Mouse (Mus musculus) kidney, embryonic 15.5 days (tissue): ENCODE data around the gene Grid2. TPM values are rescaled to one million over a fixed set of nuclear protein-coding genes. Genes with fewer than 3 reads are reported as not detected.

Experiments
- ATAC-seq: fragments of 200-750 bp; cut with Nextera tagmentation; replicated peaks from 2 replicates; pipeline ENCODE4 v1.8.0; 2017; ENCODE audit warnings: moderate TSS enrichment; ENCODE audit not compliant: low FRiP score
- H3K27ac ChIP-seq: fragments of 300-500 bp; sonication (generic); 2 replicates; pipeline ENCODE4 v1.5.1; 2015; ENCODE audit warnings: mild to moderate bottlenecking, inconsistent platforms
- H3K27me3 ChIP-seq: fragments of 300-500 bp; sonication (generic); 2 replicates; pipeline ENCODE4 v1.6.1; 2015; ENCODE audit warnings: inconsistent platforms
- H3K36me3 ChIP-seq: fragments of 300-500 bp; sonication (generic); 2 replicates; pipeline ENCODE4 v1.6.1; 2015; ENCODE audit warnings: inconsistent platforms
- H3K4me1 ChIP-seq: fragments of 300-500 bp; sonication (generic); 2 replicates; pipeline ENCODE4 v1.6.1; 2015; ENCODE audit warnings: inconsistent platforms
- H3K4me2 ChIP-seq: fragments of 300-500 bp; sonication (generic); 2 replicates; pipeline ENCODE4 v1.6.1; 2015; ENCODE audit warnings: moderate library complexity, mild to moderate bottlenecking, inconsistent platforms
- H3K4me3 ChIP-seq: fragments of 300-500 bp; sonication (generic); replicated peaks from 2 replicates; pipeline ENCODE4 v1.5.1; 2015; ENCODE audit warnings: mild to moderate bottlenecking, inconsistent platforms
- H3K9ac ChIP-seq: fragments of 300-500 bp; sonication (generic); 2 replicates; pipeline ENCODE4 v1.6.1; 2015; ENCODE audit warnings: mild to moderate bottlenecking, inconsistent platforms
- H3K9me3 ChIP-seq: fragments of 300-500 bp; sonication (generic); replicated peaks from 2 replicates; pipeline ENCODE4 v1.6.1; 2016; ENCODE audit warnings: inconsistent platforms
- WGBS: fragments of 180-500 bp; shearing (Covaris S2); methylation state at CpG from one replicate; pipeline ENCODE4 v1.1.7; 2015; ENCODE audit warnings: mixed read lengths; 5-methylcytosine and 5-hydroxymethylcytosine counted together
- polyA plus RNA-seq: library from polyadenylated mRNA; unstranded; fragments of >200 nt; fragmentation: Nextera tagmentation; extraction: Ambion mirVana; gene quantifications from 2 replicates; pipeline ENCODE4 v1.2.1, GENCODE M21; 2015

The Grid2 gene
- polyA plus RNA-seq = 0.30 and 0.55 TPM in 2 replicates

DNA sequence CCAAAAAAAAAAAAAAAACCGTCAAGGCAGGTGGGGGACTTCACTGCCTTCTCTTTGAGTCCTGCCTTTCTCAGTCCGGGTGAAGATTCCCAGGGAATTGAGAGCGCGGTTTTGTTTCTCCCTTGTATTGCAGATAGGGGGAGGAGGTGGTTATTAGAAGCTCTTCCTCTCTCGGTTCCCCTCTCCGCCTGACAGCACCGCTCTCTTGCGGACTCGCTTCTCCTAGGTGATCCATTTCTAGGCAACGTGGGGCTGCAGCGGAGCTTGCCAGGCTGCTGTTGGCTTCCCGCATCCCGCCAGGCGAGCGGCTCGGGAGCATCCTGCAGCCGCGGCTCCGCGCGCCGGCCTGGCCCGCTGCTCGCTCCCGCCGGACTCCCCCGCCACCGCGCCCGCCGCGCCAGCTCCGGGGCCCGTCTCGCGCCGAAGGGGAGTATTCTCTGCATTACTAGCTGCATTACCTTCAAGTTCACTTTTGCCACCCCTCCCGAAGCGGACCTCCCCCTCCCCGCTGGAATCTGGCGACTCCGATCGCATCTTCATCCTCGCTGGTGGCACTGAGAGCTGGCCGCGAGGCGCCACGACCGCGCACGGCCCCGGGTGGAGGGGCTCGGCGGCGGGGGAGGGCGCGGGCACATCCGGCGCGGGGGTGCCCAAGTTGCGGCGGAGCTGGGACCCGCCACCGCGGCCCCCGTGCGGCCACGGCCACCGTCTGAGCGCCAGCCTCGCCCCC, at the start of gene Grid2:
Gene Grid2, plus strand, starts transcription at position 51 of the 730 bp plus-strand sequence.
- WGBS = under 1% methylated on average over 60 of the region's 71 CpGs
- H3K27ac ChIP-seq = no peak within 1 kb of the TSS
- H3K9me3 ChIP-seq = no peaks in the 10 kb centered on the region
- ATAC-seq = peak; percentile 69
- peak within 1 kb of the TSS; percentile 99 for H3K4me2 ChIP-seq
- peak within 1 kb of the TSS; percentile 43; the same call in 1 of the 2 replicates for H3K9ac ChIP-seq
- H3K4me3 ChIP-seq = peak within 1 kb of the TSS; percentile 63
- H3K27me3 ChIP-seq = peaks cover 61% of the 10 kb centered on the region
- H3K36me3 ChIP-seq = no peaks in the 10 kb centered on the region
- H3K4me1 ChIP-seq = peaks cover 19% of the 10 kb centered on the region

DNA sequence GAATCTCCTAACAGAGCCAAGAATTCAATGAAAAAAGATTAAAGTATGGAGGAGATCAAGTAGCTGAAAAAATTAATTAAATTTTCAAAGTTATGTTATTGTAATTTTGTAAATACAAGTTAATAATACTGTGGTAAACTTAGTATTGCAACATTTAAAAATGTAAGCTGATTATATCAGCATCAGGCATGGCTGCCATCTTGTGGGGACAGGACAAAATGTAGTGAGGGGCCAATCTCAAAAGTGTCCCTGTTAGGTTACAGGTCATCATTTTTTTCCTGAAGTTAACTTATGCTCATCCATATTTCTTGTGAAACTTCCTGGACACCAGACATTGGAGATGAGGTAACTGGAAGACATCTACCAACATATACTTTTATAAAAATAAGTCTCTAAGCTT, 4.9 kb upstream of the Grid2 start:
- H3K9me3 ChIP-seq = no peaks in the 10 kb centered on the region
- no peak overlapping the region for H3K9ac ChIP-seq
- H3K27ac ChIP-seq = no peak overlapping the region
- no peaks in the 10 kb centered on the region for H3K4me1 ChIP-seq
- H3K27me3 ChIP-seq = peaks cover 28% of the 10 kb centered on the region
- no peak overlapping the region for H3K4me2 ChIP-seq
- H3K4me3 ChIP-seq = no peak overlapping the region
- no peaks in the 10 kb centered on the region for H3K36me3 ChIP-seq
- no peak for ATAC-seq

DNA sequence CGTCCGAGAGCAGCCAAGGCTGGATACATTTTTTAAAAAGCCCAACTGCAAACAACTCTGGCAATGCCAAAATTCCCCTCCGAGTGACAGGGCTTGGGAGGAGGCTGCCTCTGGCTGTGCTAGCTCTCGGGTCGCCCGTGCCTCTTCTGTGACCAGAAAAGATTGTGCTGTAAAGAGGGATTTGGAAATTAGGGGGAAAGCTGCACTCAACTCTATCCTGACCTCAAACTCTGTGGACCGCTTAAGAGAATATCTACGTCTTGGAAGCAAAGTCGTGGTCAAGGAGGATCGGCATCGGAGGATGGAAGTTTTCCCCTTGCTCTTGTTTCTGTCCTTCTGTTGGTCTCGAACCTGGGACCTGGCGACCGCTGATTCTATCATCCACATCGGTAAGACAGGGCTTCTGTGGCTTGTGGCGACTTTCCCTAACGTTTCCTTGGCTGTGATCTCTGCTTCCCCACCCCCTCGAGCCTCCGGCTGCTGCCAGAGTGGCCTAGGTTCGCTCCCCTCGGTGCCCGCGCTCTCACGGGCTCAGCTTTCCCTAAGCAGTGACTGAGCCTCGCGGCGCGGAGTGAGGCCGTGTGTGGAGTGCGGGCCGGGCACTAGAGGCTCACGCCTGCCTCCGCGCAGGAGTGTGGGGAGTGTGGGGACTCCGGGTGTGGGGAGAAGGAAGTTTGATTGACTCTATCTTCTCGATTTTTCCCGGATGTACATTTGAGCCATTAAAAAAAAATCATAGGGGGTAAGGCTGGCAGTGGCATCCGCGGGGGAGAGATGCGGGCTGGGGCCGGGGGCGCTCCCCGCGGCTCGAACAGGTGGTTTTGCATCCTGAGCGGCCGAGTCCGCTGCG, 1.1 kb downstream of the Grid2 start:
- H3K9me3 ChIP-seq = no peaks in the 10 kb centered on the region
- H3K27ac ChIP-seq = no peak overlapping the region
- under 1% methylated on average over 49 of the region's 49 CpGs for WGBS
- H3K4me1 ChIP-seq = peaks cover 19% of the 10 kb centered on the region
- H3K27me3 ChIP-seq = peaks cover 61% of the 10 kb centered on the region
- ATAC-seq = peak; percentile 75
- H3K4me3 ChIP-seq = peak overlapping the region; percentile 63
- peak overlapping the region; percentile 99 for H3K4me2 ChIP-seq
- no peaks in the 10 kb centered on the region for H3K36me3 ChIP-seq
- peak overlapping the region; percentile 43 for H3K9ac ChIP-seq

GRCm38 (mm10) chr6:63257406-63257845, 1.8 kb downstream of the Grid2 start:
- ATAC-seq = peak; percentile 89
- under 1% methylated on average over 35 of the region's 42 CpGs for WGBS
- peaks cover 57% of the 10 kb centered on the region for H3K27me3 ChIP-seq
- H3K9ac ChIP-seq = peak overlapping the region; percentile 43
- peak overlapping the region; percentile 99 for H3K4me2 ChIP-seq
- no peaks in the 10 kb centered on the region for H3K36me3 ChIP-seq
- no peak overlapping the region for H3K27ac ChIP-seq
- peaks cover 19% of the 10 kb centered on the region for H3K4me1 ChIP-seq
- no peaks in the 10 kb centered on the region for H3K9me3 ChIP-seq
- H3K4me3 ChIP-seq = peak overlapping the region; percentile 63

DNA sequence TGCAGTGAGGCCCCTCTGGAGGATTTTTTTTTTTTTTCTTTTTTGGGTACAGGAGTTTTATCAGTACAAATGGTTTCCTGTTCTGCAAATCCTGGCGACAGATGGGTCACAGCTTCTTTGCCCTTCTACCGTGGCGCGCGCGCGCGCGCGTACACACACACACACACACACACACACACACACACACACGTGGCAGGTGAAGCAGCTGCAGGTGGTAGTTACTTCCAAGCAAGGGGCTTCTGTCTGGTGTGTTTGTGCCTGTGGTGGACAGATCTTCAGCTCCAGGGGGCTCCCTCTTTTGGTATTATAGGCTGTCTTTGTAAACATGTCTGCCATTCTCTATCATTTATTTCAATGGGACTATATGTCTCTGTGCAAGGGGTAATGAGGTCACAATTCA, 2.2 kb downstream of the Grid2 start:
- no peaks in the 10 kb centered on the region for H3K9me3 ChIP-seq
- H3K4me3 ChIP-seq = peak overlapping the region; percentile 63
- no peak overlapping the region for H3K27ac ChIP-seq
- WGBS = 1% methylated on average over 11 of the region's 11 CpGs
- ATAC-seq = no peak
- peak overlapping the region; percentile 99 for H3K4me2 ChIP-seq
- H3K9ac ChIP-seq = no peak overlapping the region
- H3K4me1 ChIP-seq = peaks cover 19% of the 10 kb centered on the region
- peaks cover 53% of the 10 kb centered on the region for H3K27me3 ChIP-seq
- H3K36me3 ChIP-seq = no peaks in the 10 kb centered on the region

DNA sequence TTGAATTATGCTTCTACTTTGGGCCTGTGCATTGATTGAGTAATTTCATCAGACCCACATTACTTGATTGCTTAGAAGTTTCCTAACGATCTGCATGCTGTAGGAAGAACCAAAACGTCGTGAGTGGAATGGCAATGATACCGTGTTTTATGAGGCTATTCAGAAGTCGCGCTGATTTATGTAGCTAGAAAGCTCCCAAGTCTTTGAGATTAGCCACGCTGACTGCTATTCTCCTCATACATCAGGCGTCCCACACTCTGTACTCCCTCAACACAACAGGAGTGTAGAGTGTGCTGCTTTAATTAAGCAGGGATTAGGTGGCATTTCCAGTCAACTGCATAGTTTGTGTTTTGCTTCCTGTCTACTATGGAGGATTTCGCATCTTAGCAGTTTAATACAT, 4.1 kb downstream of the Grid2 start:
- Histone ChIP-seq H3K27ac (no peak overlapping the region), H3K36me3 (no peaks in the 10 kb centered on the region), H3K9me3 (no peaks in the 10 kb centered on the region), H3K4me3 (no peak overlapping the region), H3K4me1 (peaks cover 19% of the 10 kb centered on the region), H3K4me2 (no peak overlapping the region), H3K9ac (no peak overlapping the region), H3K27me3 (peaks cover 42% of the 10 kb centered on the region)
- WGBS = 29% methylated on average over 9 of the region's 9 CpGs
- no peak for ATAC-seq

DNA sequence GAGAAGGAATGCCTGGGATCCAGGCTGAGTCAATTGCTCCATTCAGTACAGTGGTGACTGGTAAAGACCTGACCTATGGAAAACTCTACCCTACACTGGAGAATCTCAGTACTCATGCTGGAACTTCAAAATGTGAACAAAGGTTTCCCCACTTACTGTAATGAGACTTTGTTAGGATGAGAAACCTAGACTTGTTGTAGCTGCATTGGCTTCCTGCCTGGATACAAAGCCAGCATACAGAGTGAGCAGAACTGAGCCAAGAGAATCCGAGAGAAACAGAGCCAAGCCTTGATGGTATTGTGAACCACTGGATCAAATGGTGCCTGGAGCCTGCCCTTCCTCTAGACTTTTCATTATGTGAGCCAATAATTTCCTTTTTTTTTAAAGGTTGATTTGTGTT, 28.7 kb downstream of the Grid2 start:
- no peak for ATAC-seq
- H3K27ac ChIP-seq = no peak overlapping the region
- no peaks in the 10 kb centered on the region for H3K36me3 ChIP-seq
- 88% methylated on average over 1 of the region's 1 CpGs for WGBS
- no peaks in the 10 kb centered on the region for H3K9me3 ChIP-seq
- no peaks in the 10 kb centered on the region for H3K27me3 ChIP-seq
- H3K9ac ChIP-seq = no peak overlapping the region
- H3K4me1 ChIP-seq = no peaks in the 10 kb centered on the region
- H3K4me2 ChIP-seq = no peak overlapping the region
- no peak overlapping the region for H3K4me3 ChIP-seq

DNA sequence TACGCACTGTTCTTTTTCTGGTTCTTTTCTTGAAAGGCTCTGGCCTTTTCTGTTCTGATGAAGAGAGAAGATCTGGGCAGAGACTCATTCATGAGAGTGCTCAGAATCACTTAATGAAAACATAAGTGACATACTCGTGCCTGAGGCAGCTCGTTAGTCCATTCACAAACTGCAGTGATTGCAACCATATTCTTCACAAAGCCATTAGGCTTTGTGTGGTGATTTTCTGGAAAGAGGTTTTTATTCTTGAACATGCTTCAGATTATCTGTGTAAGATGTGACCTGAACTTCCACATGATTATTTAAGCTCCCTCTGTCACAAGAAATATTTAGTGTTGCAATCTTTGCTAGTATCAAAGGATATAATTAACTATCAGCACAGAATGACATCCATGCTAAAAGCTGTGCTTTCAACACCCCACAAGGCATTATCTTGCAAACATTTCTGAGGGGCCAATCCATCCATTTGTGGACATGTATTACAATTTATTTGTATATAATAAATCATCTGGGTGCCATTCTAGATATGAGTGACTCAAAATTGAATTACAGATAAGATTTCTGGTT, 86.8 kb downstream of the Grid2 start:
- H3K9me3 ChIP-seq = no peaks in the 10 kb centered on the region
- ATAC-seq = no peak
- WGBS = 80% methylated on average over 3 of the region's 3 CpGs
- H3K27me3 ChIP-seq = no peaks in the 10 kb centered on the region
- no peak overlapping the region for H3K4me3 ChIP-seq
- H3K4me1 ChIP-seq = no peaks in the 10 kb centered on the region
- H3K36me3 ChIP-seq = no peaks in the 10 kb centered on the region
- H3K27ac ChIP-seq = no peak overlapping the region
- H3K9ac ChIP-seq = no peak overlapping the region
- no peak overlapping the region for H3K4me2 ChIP-seq

DNA sequence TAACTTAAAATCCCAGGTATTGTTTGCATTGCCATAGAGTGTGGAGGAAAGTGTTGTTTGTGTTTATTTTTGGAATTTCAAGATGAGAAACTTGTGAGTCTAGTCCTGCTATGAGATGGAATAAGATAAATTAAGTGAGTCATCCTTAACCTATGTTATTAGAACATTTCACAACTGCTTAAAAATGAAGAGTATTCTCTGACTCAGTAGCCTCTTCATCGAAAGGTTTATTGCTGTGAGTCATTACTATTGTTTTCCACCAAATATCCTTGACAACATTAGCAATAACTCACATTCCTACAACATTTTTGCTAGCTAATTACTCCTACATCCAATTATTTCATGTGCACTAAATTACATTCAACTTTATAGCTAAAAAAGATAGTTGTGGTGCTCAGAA, 91.3 kb downstream of the Grid2 start:
- H3K27ac ChIP-seq = no peak overlapping the region
- WGBS = 79% methylated on average over 1 of the region's 1 CpGs
- no peak for ATAC-seq
- no peaks in the 10 kb centered on the region for H3K27me3 ChIP-seq
- no peaks in the 10 kb centered on the region for H3K9me3 ChIP-seq
- no peaks in the 10 kb centered on the region for H3K4me1 ChIP-seq
- H3K36me3 ChIP-seq = no peaks in the 10 kb centered on the region
- no peak overlapping the region for H3K4me3 ChIP-seq
- no peak overlapping the region for H3K9ac ChIP-seq
- H3K4me2 ChIP-seq = no peak overlapping the region

- H3K9me3 ChIP-seq = no peaks in the 10 kb centered on the region
- no peak overlapping the region for H3K4me2 ChIP-seq
- H3K36me3 ChIP-seq = no peaks in the 10 kb centered on the region
- no peak overlapping the region for H3K9ac ChIP-seq
- H3K27me3 ChIP-seq = no peaks in the 10 kb centered on the region
- ATAC-seq = no peak
- no peak overlapping the region for H3K4me3 ChIP-seq
- 85% methylated on average over 1 of the region's 1 CpGs for WGBS
- H3K4me1 ChIP-seq = no peaks in the 10 kb centered on the region
- no peak overlapping the region for H3K27ac ChIP-seq
Measured at GRCm38 (mm10) chr6:63381061-63381611, 125.5 kb downstream of the Grid2 start.

GRCm38 (mm10) chr6:63401698-63402097, 146.0 kb downstream of the Grid2 start:
- Histone ChIP-seq H3K4me2 (no peak overlapping the region), H3K36me3 (no peaks in the 10 kb centered on the region), H3K9me3 (no peaks in the 10 kb centered on the region), H3K4me1 (no peaks in the 10 kb centered on the region), H3K4me3 (no peak overlapping the region), H3K9ac (no peak overlapping the region), H3K27ac (no peak overlapping the region), H3K27me3 (no peaks in the 10 kb centered on the region)
- 82% methylated on average over 3 of the region's 3 CpGs for WGBS
- ATAC-seq = no peak

- WGBS = 80% methylated on average over 1 of the region's 1 CpGs
- no peaks in the 10 kb centered on the region for H3K9me3 ChIP-seq
- no peak for ATAC-seq
- H3K4me2 ChIP-seq = no peak overlapping the region
- H3K4me1 ChIP-seq = no peaks in the 10 kb centered on the region
- H3K4me3 ChIP-seq = no peak overlapping the region
- H3K36me3 ChIP-seq = no peaks in the 10 kb centered on the region
- H3K27me3 ChIP-seq = no peaks in the 10 kb centered on the region
- no peak overlapping the region for H3K27ac ChIP-seq
- H3K9ac ChIP-seq = no peak overlapping the region
Measured at GRCm38 (mm10) chr6:63417534-63417933, 161.9 kb downstream of the Grid2 start.
